Mouse (Mus musculus) T-cell, adult 2 months (primary cell): ENCODE measurements at regions not wholly inside any gene's neighbourhood (a gene's known extent, or its start where the extent isn't known, plus 50 kb on each side); places are given as distances from the start of the nearest gene placed in this dataset.

Experiments used
- DNase-seq: peaks from one replicate; pipeline ENCODE4 v3.0.0; 2022; ENCODE audit warnings: low spot score

DNA sequence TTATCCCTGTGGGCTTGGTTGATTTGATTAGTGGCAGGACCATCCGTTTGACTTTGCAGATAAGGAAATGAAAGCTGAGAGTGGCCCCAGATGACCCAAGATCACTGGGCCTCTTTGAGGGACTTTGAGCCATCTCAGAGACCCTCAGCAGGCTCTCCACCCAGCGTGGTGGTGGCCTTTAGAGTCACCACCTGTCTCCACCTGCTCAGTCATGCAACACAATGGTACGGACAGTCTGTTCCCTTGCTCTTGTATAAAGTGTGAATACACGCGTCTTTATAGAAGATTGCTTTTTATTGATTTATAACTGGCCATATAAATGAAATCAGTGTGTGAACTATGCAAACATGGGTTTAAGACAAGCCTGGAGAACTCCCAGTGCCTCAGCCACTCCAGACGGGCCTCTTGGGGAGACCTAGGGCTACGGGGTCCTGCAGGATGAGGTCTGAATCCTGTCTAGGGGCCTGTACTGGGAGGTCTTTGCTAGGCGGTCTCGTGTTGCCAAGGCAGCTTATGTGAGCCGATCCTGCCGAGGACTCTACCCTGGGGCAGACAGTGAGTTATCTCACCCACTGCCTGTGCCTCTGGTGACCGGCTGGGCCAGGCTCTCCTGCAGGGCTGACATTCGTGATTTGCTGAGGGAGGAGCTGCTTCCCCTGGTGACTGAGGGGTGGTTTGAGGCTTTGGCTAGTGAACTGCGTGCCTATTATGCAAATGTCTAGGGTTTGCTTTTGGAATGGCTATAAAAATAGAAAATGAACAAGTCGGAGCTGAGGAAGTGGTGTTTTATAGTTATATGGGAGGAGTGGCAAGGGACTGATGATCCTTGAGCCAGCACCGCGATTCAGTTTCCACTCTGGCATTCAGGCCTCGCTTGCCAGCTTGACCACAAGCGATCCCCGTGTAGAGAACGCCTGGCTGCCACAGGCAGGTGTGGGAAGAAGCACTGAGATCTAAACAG, 176.5 kb downstream of the Fam43a start:
- no peak for DNase-seq

- DNase-seq = no peak
Measured at GRCm38 (mm10) chr16:30777416-30777815, 177.9 kb downstream of the Fam43a start.

GRCm38 (mm10) chr16:30778078-30778477, 178.6 kb downstream of the Fam43a start:
- no peak for DNase-seq

GRCm38 (mm10) chr16:30778945-30779344, 179.4 kb downstream of the Fam43a start:
- DNase-seq = no peak

DNA sequence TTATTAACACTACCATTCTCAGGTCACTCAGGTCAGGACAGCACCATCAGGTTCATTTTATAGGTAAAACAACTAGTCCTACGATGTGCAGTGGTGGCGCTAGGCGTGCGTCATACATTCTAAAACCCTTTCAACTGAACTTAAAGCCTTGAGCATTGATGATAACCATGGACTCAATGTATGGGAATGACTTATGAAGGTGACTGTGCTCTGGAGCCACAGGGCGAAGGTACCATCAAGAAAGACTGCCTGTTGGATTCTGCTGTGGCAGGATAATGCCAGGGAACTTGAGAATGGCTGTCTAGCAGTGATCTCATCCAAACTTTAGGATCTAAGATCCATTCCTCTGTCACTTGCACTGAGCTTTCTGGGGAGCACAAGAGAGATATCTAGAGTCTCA, 184.7 kb downstream of the Fam43a start:
- DNase-seq = no peak

GRCm38 (mm10) chr16:30784949-30785348, 185.4 kb downstream of the Fam43a start:
- no peak for DNase-seq

GRCm38 (mm10) chr16:30786060-30786459, 186.5 kb downstream of the Fam43a start:
- DNase-seq = no peak

- no peak for DNase-seq
Measured at GRCm38 (mm10) chr16:30787351-30787750, 187.8 kb downstream of the Fam43a start.

DNA sequence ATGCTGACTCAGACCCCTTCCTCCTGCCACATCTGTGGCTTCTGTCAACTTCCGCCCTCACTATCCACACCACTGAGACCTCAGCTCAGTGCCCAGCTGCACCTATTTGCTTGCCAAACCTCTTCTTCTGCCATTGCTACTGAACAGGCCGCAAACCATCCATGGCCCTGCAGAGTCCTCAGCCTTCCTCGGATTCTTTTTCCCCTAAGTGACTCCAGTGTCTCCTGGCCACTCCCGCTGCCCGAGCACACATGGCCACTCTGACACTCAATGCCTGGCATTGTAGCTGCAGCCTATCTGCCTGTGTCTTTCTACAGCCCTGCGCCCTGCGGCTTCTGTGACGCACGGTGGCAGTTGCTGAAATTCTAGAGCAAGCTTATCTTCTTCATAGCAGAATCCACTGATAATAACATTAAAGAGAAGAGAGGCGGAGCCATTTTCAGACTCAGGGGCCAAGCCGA, 188.8 kb downstream of the Fam43a start:
- DNase-seq = no peak

- no peak for DNase-seq
Measured at GRCm38 (mm10) chr16:30788944-30789781, 189.6 kb downstream of the Fam43a start.

DNA sequence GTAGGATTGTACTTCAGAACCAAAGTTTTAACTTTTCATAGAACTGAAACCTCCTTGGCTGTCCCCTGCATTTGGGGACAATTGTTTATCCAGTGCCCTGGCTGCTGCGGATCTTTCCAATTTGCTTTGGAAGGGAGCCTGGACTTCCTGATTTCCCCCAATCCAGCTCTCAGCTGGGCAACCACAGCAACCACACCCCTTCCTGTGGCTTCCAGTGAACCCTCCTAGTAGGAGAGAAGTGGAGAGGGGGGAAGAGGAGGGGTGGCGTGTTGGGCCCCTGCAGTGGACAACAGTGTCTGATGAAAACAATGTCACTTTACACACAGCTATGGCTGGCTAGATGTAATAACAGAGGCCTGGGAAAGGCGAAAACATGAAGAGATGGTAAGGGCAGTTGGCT, 190.5 kb downstream of the Fam43a start:
- no peak for DNase-seq

DNA sequence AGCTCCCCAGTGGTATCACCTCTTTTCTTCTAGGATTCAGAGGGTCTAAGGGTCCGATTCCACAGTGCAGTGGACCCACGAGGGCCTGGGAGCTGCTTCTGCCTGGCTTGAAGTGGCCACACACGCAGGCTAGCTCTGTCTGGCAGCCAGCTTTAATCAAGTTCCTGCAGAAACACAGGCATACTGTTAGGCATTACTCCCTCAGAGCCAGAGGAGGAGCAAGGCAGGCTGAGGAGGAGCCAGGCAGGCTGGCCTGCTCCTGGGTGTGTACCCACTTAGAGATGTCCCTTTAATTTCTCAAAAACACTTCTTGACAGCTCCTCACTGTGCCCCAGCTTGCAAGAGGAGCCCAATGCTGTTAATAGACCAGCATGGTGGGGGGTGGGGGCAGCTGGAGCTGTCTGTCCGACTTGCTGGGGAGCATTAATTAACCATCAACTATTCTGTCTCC, 191.1 kb downstream of the Fam43a start:
- no peak for DNase-seq

- DNase-seq = no peak
Measured at GRCm38 (mm10) chr16:30791048-30791855, 191.7 kb downstream of the Fam43a start.

- DNase-seq = no peak
Measured at GRCm38 (mm10) chr16:30792738-30793377, 193.3 kb downstream of the Fam43a start.

DNA sequence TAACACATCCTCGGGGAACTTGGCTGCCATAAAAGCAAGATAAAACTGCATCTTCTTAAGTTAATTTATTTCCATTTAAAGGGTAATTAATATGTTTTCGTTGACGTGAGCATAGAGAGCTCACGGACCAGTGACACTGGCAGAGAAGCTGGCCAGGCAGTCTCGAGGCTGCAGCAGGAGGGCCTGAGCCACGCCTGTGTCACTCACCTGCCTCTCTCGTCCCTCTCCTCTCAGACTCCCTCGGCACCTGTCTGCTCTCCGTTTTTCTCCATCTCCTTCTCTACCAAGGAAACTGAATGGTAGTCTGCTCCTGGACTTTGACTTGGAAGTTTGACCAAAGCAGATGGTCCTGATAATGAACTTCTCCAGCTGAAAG, 193.8 kb downstream of the Fam43a start:
- DNase-seq = no peak

- no peak for DNase-seq
Measured at GRCm38 (mm10) chr16:30793856-30794255, 194.3 kb downstream of the Fam43a start.

DNA sequence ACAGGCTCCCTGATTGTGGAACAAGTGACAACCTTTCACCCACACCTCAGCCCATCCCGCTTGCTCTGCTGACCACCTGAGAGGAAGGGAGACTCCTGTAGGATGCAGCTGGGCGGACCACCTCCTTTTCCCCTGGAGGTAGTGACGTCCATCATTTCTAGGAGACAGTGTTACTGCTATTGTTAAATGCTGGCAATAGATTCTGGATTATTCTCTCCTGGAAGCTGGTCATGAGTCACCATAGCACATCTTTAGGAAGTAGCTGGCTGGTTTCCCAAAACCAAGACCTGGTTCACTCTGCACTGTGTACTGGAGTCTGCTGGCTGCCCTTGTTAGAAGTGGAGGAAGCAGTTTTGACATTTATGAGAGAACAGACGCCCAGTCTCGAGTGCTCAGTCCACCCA, 196.0 kb downstream of the Fam43a start:
- DNase-seq = no peak

- DNase-seq = no peak
Measured at GRCm38 (mm10) chr16:30796103-30796502, 196.6 kb downstream of the Fam43a start.

DNA sequence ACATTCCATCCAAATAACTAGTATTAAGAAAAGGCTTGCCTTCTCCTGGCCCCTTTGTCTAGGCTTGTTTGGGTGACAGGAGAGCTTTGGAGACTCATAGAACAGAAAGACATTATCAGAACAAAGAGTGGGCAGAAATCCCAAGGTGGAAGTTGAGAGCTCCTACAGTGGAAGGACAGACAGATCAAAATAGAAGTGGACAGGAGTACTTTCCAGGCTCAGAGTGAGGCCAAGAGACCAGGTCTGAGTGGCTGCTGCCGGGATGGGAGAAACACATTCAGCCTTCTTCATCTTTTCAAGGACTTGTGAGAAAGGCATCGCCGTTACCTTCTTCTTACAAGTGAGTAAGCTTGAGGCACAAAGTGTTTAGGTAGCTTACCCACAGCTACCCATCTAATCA, 197.5 kb downstream of the Fam43a start:
- DNase-seq = no peak

GRCm38 (mm10) chr16:30797973-30798471, 198.5 kb downstream of the Fam43a start:
- DNase-seq = no peak

DNA sequence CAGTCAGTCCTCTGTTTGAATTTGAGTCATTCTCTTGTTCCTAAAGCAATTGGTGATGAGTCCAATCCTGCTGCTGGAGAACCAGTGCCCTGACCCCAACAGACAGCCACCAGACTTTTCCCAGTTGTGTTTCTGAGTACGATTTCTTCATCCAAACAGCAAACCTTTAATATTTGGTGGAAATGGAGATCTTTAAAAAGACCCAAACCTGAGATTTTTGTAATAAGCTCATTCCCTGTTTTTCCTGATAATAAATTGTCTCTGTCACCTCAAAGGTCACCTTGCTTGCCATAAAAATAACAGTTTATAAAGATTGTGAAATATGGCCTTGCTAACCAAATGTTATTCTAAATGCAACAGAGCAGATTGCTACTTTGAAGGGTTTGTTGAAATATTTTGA, 199.0 kb downstream of the Fam43a start:
- no peak for DNase-seq
